Mouse (Mus musculus) kidney, postnatal 10 days (tissue): ENCODE measurements around the gene Coq8a.

ENCODE experiments used
- DNase-seq: peaks from one replicate; pipeline ENCODE4 v3.0.0; 2021; ENCODE audit warnings: mixed read lengths

Gene Coq8a

DNA sequence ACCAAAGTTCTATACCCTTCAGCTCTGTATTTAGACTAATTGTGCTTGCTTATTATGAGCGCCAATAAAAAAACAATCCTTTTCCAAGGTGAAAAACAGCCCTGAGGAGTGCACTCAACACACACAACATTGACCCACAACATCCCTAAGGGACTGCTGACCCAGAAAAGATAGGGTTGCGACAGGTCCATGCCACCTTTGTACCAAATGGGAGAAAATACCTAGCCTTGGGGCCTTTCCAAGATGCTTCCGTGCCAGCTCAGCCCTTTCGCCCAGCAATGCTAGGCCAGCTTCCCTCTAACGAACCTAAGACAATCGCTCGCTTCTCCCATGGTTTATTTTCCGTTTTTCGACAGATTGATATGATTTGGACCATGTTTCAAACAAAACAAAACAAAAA, 2.9 kb downstream of the Coq8a start:
- no peak for DNase-seq

DNA sequence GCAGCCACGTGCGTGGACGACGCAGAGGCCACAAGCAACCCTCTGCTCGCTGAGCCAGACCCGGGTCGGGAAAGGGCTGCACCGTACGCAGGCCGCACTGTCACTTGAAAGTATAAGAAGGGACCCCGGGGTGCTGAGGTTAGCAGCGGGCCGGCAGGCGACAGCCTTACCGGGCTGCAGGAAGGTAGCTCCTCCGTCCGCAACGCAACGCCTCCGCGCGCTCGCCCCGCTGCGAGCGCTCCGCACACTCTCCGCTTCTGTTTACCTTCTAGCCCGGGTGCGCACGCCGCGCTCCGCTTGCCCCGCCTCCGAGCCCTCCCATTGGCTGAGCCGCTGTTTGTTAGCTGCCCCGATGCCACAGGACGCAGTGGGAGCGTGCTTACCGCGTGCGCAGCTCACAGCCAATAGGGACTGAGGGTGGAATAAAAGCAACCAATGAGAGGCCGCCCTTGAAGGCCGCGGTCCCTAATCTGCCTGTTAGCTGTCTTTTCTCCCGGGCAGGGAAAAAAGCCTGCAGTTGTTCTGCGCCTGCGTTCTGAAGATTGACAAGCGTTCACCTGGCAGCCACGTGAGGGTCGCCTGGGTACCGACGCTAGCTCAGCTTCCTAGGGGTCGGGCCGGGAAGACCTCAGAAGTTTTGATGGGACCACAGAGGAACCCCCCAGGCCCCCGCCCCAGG, 3.6 kb downstream of the Coq8a start:
- DNase-seq, result peak; percentile 98

DNA sequence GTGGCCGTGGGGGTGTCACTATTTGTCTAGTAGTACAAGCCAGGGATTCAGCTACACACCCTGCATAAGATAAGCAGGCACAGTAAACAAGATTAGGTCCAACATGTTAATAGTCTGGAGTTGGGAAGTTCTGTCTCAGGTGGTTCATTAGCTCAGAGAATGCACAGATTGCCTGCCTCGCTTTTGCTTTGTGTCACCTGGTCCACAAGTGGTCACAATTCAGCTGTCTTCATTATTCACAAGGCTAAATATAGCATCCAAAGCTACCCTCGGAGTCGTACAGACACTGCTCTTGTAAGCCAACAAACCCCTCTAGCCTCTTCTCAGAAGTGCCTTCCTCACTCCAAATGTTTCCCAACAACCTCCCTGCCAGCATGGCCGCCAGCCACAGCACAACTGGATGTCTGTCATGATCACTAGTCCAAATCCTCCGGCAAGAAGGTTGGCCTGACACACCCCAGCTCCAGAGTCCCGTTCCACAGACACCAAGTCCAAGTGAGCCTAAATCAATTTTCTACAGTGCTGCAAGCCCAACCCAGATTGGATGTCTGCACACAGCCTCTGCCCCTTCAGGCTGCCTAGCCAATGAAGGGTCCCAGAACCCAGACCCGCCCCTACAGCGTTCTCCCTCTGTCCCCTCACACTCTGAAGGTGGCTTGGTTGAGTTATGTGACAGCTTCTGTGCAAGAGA, 4.5 kb downstream of the Coq8a start:
- peak; percentile 74 for DNase-seq

DNA sequence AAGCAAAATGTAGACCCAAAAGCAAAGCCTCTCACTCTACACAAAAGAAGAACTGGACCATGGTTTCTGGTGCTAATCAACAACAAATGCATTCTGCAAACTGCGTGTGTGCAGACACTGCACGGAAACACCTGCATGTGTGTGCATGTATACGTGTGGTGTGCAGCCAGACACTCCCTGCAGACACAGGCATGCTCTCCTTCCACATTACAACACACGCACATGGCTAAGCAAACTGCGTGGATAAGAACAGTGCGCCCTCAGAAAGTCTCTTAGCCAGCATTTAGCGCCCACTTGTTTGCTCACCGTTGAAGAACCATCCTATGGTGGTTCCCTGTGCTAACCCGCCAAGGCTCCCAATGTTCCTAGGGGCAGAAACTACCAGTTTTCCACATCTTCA, 5.4 kb downstream of the Coq8a start:
- DNase-seq, result no peak

DNA sequence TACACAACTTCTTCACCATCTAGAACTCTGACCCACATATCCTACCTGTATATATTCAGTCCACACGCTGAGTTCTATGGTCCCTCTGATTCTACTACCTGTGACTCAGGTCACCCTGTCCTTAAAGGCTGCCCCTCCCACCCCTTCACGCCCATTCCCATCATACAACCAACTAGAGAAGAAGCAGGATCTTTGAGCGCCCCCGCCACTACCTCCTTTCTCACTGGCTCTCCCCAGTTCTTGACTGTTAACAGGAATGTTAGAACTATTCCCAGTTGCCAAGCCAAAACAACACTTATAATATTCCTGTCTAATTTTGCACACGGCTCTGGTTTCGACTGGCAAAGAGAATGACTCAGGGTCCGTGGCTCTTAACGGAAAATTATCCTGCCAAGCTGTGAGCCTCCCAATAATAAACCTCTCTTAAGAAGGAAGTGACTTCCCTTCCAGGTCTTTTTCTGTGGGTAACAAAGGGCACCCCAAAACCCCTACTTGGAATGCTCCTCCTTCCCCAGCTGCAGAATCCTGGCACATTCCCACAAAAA, 5.9 kb downstream of the Coq8a start:
- DNase-seq, result no peak

DNA sequence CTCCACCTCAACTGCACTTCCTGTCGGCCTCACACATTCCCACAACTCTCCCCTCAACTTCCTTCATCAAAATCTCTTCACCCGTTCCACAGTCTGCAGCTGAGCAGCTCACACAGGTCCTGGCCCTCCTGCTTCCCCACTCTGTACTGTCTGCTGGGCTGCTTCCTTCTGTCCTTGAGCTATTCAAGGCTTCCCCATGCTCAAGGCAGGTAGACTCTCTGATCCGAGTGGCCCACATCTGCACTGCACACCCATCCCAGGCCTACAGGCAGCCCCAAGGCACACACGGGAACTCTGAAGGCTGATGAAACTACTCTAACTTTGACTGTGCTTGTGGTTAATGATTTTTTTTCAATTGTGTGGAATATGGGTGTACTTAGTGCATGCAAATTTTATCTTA, 6.5 kb downstream of the Coq8a start:
- no peak for DNase-seq

DNA sequence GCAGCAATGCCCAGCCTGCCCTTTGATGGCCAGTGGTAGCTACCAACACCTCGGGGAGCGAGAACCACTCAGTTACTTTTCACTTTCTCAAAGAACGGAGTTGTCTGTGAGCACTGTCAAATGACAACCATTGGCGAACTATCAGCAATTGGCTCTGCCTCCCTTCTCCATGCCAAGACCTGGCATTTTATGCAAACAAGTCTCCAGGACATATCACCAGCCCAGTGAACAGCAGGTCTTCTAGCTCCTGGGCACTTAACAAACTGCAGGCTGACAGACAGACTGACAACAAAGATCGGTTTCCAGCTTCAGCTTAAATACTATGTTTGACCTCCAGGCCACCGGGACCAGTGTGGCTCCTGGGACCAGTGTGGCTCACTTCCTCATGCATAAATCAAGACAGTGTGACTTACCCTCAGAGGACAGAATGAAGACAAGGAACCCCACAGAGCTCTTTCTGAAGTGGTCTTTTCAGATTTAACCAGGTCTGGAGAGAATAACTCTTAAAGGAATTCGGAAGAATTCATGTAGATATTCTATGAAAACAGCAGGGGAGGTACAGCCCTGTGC, 7.7 kb downstream of the Coq8a start:
- DNase-seq, result no peak

DNA sequence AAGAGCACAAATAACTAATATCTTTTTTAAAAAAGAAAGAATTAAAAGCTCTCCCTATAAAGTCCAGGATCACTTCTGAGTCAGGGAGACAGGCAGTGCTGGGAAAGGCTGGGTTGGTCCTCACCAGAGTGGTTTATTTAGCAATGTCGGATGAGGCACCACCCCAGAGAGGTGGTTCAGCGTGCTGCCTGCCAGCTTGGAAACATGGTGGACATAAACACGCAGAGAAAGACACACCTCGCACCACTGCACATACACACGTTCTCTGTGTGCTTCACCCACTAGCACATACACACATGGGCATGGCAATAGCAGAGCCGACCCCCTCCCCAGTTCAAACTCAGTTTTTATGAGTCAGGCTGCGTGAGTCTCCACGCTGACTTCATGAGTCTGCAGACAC, 8.3 kb downstream of the Coq8a start:
- DNase-seq, result peak; percentile 4

DNA sequence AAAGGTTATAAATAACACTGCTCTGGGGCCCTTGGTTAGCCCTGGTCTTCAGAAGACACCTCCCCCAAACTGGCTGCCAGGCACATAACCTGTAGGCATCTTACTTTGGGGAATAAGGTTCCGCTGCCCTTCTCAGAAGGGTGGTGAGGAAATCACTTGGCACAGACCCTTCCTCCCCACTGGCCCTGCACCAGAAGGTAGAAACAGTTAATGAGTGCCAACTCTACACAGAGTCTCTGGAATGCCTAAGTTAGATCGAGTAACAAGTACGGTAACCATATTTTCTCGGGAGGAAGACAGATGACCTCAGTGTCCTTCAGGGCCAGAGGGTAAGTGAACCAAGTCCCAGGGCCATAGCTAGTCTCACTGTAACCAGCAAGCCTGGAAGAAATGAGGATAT, 10.5 kb downstream of the Coq8a start:
- no peak for DNase-seq

DNA sequence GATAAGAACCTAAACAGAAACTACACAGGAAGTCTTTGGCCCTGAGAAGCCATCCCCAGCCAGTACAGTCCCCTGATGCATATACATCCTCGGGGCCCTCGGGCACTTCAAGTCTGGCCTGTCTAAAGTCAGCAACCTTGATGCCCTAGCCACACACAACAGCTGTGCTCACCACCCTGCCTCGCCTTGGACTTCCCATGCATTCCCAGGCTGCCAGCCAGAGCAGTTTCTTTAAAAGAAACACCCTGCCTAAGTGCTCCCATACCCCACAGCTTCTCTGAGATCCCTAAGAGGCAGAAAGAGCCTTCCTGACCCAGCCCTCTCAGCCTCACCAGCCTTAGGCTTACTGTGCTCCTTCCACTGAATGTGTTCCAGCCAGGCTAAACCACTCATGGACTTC, 13.0 kb downstream of the Coq8a start:
- DNase-seq, result no peak

DNA sequence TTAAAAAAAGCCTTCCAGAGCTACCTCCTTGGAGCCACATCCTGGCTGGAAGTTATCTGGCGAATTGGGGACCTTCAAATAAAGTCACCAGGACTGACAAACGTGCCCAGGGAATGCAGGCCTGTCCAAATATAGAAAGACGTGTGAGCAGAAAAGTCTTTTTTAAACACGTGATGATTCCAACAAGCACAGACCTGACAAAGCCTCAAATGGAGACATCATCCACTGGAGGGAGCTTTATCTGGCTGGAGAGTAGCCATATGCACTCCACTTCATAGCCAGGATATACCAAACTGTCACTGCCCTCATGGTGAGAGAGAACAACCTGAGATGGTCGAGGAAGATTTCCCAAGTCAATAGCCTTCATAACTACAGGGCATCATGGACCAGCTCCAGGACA, 13.5 kb downstream of the Coq8a start:
- no peak for DNase-seq

DNA sequence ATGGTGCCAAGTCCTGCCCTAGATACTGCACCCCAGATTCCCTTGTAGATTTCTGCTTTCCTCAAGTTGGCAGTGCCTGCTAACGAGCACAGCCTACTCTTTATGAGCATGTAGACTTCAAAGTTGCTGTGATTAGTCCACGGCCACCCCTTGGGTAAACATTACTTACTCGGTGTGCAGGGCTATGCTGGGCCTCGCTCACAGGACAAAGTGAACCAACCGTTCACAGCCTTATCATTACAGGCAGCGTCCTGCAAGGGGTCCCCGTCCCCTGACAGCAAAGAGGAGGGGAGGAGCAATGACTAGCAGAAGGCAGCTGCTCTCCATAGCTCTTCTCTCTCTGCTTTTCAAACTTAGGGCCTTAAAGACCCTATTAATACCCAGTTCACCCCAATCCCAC, 14.6 kb downstream of the Coq8a start:
- peak; percentile 7 for DNase-seq

DNA sequence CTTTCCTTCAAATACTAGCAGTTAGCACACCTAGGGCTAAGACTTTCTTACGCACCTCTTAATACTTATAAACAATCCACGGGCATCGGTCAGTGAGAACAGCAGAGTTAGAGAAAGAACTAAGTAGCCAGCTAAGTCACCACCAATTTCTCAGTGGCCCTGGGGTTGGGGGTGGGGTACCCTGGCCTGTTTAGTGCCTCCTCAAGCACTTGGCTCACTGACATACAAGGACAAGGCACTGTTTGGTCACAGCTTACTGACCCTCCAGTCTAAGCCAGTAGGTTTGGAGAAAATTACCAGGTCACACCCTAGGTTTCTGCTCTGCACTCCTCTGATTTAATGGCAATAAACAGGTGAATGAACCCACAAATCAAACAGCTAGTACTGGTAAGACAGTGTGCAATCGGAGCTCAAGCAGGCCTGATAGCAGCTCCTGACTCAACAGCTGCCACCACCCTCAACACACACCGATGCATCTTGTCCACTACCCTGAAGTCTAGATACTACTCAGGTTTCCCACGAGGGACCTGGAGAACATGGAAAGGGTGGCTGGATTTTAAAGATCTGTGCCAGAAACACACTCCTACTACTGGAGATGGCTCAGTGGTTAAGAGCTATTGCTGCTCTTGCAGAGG, 15.8 kb downstream of the Coq8a start:
- peak; percentile 13 for DNase-seq

DNA sequence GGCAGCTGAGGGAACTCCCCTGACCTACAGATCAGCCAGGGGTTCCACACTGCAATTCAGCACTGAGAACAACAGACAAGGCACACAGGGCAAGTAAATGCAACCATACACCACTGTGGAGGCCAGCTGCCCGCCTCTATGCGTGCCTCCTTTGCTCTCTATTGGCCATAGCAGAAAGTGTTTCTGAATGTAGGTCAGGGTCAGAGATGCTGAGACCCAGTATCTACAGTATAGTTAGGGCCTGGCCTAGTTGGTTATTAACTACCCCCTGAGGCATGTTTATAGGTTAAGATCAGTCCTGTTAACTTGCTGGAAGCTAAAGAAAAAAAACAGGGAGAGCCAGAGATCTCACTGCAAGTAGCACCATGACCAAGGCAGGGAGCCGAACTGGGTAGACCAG, 16.7 kb downstream of the Coq8a start:
- DNase-seq, result peak; percentile 36

DNA sequence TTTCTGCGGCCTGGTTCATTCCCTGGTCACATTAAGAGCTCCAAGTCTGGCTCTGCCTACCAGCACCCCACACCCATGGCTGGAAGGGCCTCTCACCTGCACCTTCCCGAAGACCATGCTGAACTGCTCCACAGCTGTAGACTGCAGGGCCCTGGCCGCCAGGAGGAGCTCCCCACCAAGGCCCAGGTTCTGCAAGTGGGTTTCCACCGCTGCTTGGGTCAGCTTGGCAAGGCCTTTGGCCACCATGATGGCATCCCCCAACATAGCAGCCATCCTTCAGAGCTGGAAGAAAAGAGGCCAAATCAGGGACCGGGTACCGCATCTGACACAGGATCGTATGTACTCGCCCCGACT, 17.5 kb downstream of the Coq8a start:
- peak; percentile 11 for DNase-seq

DNA sequence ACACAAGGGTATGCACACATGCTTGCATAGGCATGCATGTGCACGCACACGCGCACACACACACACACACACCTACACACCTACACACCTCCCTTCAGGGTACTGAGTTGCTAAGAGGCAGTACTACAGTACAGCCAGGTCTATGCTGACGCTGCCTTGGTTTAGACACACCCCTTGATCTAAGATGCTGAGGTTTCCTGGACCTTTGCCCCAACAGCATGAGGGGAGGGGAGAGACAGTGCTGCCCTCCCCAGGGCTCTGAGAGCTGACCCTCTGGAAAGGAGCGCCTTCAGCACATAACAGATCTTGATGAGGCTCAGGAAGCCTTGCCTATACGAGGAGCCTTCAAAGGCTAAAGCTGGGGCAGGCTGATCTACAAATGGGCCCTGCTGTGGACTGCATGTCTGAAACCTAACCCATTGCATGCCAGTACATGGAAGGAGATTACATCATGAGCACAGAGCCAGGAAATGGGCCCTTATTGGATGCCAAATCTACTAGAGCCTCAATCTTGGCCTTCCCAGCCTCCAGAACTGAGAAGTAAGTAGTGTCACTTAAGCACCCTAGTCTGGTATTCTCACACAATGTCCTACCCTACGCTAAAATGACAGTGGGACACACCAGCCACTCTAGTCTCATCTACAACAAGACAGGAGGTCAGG, 18.0 kb downstream of the Coq8a start:
- DNase-seq, result peak; percentile 60

DNA sequence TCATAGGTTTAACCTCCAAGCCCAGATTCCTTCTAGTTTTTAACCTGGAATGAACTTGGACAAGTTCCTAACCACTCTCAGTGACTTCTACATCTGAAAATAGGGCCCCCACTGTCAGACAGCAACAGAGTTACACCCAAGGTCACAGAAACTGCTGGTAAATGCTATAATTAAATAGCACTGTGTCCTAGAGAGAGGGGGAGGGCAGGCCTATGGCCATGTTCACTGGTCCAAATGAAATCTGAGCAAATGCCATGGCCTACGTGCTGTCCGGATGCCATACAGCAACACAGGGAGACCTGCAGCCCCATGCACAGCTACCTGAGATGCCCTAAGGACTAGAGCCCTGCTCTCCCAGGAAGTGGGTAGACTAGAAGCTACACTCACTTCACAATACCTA, 19.6 kb downstream of the Coq8a start:
- DNase-seq, result peak; percentile 5

DNA sequence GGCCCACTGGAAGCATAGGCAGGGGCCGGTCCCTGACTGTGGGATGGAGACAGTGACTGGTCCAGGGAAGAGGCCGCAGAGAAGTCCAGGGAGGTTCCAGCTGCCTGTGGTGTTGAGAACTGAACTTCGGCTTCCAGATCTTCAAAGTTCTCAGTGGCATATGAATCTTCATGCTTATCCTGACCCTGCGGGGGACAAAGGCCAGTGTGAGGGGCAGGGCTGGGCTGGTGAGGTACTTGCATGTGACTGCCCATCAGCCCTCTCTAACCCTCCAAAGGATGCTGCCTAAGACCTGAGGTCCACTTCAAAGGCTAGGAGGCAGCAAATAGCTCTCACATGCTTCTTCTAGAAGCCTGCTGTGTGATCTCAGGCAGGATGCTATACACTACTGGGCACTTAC, 20.3 kb downstream of the Coq8a start:
- peak; percentile 9 for DNase-seq

DNA sequence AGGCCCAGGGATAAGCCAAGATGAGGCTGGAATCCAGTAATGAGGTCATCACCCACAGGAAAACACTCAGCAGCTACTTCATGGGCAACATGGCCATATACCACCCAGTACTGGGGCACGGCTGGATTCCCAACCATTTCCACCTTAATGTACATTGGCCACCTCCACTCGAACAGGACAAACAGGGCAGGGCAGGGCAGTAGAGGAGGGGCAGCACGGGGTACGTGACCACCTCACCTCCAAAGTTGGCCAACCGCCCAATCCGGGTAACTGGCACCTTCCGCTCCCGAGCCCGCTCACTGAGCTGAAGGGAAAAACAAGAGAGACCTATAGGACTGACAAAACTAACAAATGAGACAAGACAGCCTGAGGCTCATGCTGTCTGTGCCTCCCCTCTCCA, 21.1 kb downstream of the Coq8a start:
- peak; percentile 51 for DNase-seq

DNA sequence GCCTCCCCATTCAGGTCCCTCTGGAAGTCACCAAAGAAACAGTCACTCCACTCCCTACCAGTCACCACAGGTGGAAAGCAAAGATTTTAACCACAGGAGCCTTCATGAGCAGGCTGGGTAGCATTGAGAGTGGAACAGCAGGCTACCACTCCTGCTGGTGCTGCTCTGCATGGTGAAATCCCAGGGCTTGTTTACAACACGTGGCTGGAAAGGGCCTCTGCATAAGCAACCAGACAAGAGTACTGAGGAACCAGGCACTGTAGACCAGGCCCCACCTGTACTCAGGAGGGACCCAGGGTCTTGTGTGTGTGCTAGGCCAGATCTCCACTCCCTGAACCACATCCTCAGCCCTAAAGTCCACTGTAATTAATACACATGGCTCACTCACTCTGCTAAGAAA, 22.6 kb downstream of the Coq8a start:
- DNase-seq, result peak; percentile 7

DNA sequence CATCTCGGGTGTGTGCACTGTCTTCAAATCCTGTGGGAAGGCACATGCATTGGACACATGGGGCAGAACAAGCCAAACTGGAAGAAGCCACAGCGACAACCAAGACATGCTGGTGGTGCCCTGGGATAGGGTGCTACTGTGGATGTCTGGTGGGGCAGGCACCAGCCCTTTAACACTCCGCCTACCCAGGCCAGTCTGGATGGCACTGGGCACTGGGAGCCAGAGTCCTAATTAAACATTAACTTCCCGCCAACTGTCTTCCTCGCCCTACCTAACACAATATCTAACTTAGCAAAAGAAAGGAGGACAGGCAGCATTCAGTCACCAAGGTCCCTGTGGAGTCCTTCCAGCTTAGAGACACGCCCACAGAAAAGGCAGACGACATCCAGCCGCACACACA, 23.8 kb downstream of the Coq8a start:
- DNase-seq, result peak; percentile 64

DNA sequence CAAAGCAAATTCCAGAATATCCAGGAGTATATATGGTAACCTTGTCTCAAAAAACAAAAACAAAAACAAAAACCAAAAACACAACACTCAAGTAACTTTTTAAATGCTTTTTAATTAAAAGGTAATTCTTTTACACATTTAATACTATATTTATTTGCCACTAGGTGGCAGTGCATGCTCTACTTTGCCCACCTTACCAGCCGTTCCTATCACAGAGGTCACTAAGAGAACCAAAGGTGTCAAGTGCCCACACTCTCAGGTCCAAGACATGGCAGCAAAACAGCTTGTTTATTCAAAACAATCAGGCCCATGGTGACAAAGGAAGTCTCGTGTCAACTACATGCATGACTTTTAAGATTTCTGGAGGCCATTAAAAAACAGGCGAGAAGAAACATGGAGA, 24.2 kb downstream of the Coq8a start:
- DNase-seq, result peak; percentile 30

DNA sequence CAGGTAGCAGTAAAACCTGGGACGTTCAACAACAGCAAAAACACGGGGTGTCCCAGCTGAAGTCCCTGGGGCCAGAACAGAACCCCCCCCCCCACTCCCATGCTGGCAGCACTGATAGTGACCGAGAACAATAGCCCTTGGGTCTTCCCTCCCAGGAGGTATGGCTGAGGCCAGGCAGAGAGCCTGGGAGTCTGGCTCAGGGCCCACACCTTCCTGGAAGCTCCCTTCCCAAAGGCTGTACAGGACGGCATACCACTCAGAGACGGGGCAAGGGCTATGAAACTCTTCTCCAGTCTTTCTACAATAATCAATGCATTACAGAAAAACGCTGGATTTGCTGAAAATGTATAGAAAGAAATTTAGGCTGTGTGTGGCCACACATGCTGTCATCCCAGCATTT, 24.7 kb downstream of the Coq8a start:
- peak; percentile 21 for DNase-seq
